Mouse (Mus musculus) limb, embryonic 11.5 days (tissue): ENCODE data around the gene Cpsf6. TPM values are rescaled to one million over a fixed set of nuclear protein-coding genes. Genes with fewer than 3 reads are reported as not detected.

Source experiments
- ATAC-seq: fragments of 200-750 bp; cut with Nextera tagmentation; 2 replicates; pipeline ENCODE4 v1.8.0; 2017; ENCODE audit warnings: low read depth; ENCODE audit not compliant: insufficient number of reproducible peaks, low FRiP score, low TSS enrichment
- DNase-seq: peaks from one replicate; pipeline ENCODE4 v3.0.0-alpha.2; 2015; ENCODE audit warnings: low spot score
- H3K27ac ChIP-seq: fragments of 300-500 bp; sonication (generic); replicated peaks from 2 replicates; pipeline ENCODE4 v1.5.1; 2014; ENCODE audit warnings: low read depth, mild to moderate bottlenecking, low read length
- H3K27me3 ChIP-seq: fragments of 300-500 bp; sonication (generic); 2 replicates; pipeline ENCODE4 v1.6.1; 2014; ENCODE audit warnings: mild to moderate bottlenecking, low read length, mixed read lengths; ENCODE audit not compliant: control insufficient read depth, insufficient read depth
- H3K36me3 ChIP-seq: fragments of 300-500 bp; sonication (generic); 2 replicates; pipeline ENCODE4 v1.6.1; 2014; ENCODE audit warnings: mild to moderate bottlenecking, low read length, moderate library complexity, mixed read lengths; ENCODE audit not compliant: control insufficient read depth, insufficient read depth
- H3K4me1 ChIP-seq: fragments of 300-500 bp; sonication (generic); 2 replicates; pipeline ENCODE4 v1.6.1; 2014; ENCODE audit warnings: low read length, mixed read lengths; ENCODE audit not compliant: control insufficient read depth, insufficient read depth
- H3K4me2 ChIP-seq: fragments of 300-500 bp; sonication (generic); 2 replicates; pipeline ENCODE4 v1.6.1; 2014; ENCODE audit warnings: low read depth, mild to moderate bottlenecking, moderate library complexity; ENCODE audit not compliant: severe bottlenecking
- H3K4me3 ChIP-seq: fragments of 300-500 bp; sonication (generic); 2 replicates; pipeline ENCODE4 v1.5.1; 2014; ENCODE audit warnings: low read depth, low read length
- H3K9ac ChIP-seq: fragments of 300-500 bp; sonication (generic); 2 replicates; pipeline ENCODE4 v1.6.1; 2014; ENCODE audit warnings: mild to moderate bottlenecking, low read length
- H3K9me3 ChIP-seq: fragments of 300-500 bp; sonication (generic); 2 replicates; pipeline ENCODE4 v1.6.1; 2016; ENCODE audit warnings: low read length; ENCODE audit not compliant: control insufficient read depth
- WGBS: fragments of 180-500 bp; shearing (Covaris S2); extraction: QIAGEN DNeasy Blood & Tissue Kit; methylation state at CpG from one replicate; pipeline ENCODE4 v1.1.7; 2014; 5-methylcytosine and 5-hydroxymethylcytosine counted together
- polyA plus RNA-seq: library from polyadenylated mRNA; unstranded; fragments of >200 nt; fragmentation: Nextera tagmentation; extraction: Ambion mirVana; gene quantifications from 2 replicates; pipeline ENCODE4 v1.2.1, GENCODE M21; 2014

Cpsf6 gene
- polyA plus RNA-seq, 1 experiment from 2014 or later = 225 TPM

DNA sequence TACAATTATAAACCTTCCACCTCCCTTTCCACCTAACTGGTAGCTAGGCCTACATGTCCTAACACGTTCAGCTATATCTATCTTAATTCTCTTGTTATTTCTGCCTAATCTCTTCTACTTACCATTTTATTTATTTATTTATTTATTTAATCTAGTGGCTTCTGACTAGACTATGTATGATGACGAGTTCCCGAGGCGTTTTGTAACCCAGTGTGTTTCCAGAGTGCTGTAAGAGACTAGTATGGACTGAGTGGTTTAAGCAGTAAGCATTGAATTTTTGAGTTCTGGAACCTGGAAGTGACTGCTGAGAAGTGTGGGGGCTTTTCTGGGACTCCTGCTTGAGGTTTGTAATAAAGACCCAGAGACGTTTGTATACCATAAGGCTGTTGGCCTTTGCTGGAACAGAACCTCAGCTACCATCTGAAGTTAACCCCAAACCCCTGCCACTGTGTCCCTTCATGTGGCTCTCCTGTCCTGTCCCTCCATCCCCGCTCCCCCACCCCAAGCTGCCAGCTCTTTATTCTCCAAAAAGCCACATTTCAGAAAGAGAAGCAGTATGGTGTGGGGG lies 30.8 kb upstream of the Cpsf6 start:
- no peak overlapping the region for H3K9ac ChIP-seq
- H3K9me3 ChIP-seq = no peaks in the 10 kb centered on the region
- no peak overlapping the region for H3K27ac ChIP-seq
- DNase-seq = no peak
- no peaks in the 10 kb centered on the region; the same call in 1 of the 2 replicates for H3K4me1 ChIP-seq
- no peaks in the 10 kb centered on the region for H3K27me3 ChIP-seq
- H3K4me3 ChIP-seq = no peak overlapping the region
- ATAC-seq = no peak
- no peaks in the 10 kb centered on the region for H3K36me3 ChIP-seq
- H3K4me2 ChIP-seq = no peak overlapping the region
- WGBS = 82% methylated on average over 6 of the region's 6 CpGs

DNA sequence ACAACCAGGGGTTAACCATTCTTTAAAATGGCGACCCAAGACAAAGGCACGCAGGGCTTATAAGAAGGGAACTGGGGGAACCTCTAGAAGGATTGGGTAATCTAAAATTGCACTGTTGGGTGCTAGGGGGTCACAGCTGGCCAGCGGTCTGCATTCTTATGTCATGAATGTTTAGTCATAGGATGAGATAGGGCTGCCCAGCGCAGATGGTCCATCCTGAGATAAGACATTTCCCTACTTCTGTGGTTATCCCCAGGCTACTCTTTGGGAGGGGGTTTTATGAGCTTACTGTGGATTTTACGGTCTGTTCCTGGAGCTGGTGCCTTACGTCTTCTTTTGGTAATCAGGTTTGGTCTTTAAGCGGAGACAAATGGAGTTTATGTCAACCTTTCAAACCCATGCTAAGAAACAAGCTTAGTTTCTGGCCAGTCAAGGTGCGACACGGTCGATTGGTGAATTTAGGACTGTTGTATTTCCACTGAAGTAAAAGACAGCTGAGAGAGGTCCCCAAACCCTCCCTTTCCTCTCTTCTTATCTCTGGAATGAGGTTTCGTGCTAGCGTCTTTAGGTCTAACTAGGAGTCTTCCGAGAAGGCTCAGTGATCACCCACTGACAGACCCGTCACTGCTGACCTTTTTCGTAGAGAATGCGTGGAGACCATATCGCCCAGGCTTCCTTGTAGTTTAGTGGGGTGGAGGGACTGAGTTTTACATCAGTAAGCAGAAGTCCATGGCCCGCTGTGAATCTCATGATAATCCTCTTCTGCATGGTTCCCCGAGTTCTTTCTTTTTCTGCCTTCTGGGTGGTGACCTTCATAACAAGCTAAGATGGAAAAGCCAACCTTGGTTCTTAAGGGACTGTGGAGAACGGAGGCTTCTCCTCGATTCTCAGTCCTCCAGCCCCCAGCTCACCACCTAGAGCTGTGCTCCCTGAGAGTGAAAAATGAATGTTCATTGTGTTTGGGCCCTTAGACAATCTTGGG lies 29.8 kb upstream of the Cpsf6 start:
- no peak overlapping the region for H3K4me3 ChIP-seq
- no peaks in the 10 kb centered on the region for H3K36me3 ChIP-seq
- ATAC-seq (no peak), DNase-seq (no peak)
- no peak overlapping the region; the same call in 1 of the 2 replicates for H3K4me2 ChIP-seq
- no peak overlapping the region for H3K9ac ChIP-seq
- no peaks in the 10 kb centered on the region for H3K27me3 ChIP-seq
- 66% methylated on average over 21 of the region's 21 CpGs for WGBS
- H3K27ac ChIP-seq = no peak overlapping the region
- H3K4me1 ChIP-seq = no peaks in the 10 kb centered on the region; the same call in 1 of the 2 replicates
- no peaks in the 10 kb centered on the region for H3K9me3 ChIP-seq

DNA sequence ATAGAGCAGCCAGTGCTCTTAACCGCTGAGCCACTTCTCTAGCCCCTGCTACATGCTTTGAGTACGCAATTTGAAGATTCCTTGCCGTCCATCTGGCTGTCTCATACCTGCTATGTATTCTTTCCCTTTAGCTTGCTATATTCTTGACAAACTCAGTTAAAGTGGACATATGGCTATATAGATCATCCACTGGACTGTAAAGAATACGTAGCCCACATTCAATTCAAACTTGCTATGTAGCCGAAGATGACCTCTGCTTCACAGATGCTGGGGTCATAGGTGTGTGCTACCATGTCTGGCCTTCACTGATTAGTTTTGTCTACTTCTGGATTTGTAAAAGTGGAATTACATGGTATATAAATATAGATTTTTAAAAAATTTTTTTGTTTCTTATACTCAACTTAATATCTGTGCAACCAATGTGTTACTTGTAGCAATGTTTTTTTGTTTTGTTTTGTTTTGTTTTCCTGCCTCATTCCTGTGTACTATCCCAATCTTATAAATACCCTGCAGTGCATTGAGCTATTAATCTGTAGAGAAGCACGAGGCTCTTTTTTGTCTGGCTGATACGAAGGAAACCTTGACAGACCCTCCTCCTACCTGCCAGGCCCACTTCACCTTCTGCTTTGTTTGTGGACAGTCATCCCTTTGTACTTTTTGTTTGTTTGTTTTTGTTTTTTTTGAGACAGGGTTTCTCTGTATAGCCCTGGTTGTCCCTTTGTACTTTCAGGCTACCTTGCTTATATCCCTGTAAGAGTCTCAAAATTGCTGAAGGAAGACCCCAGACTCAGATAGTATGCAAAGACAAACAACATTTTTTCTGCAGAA lies 28.9 kb upstream of the Cpsf6 start:
- Histone ChIP-seq H3K27me3 (no peaks in the 10 kb centered on the region), H3K9me3 (no peaks in the 10 kb centered on the region), H3K9ac (no peak overlapping the region), H3K4me2 (no peak overlapping the region), H3K4me3 (no peak overlapping the region), H3K36me3 (no peaks in the 10 kb centered on the region), H3K4me1 (no peaks in the 10 kb centered on the region; the same call in 1 of the 2 replicates), H3K27ac (no peak overlapping the region)
- DNase-seq = no peak
- 81% methylated on average over 7 of the region's 7 CpGs for WGBS
- no peak for ATAC-seq

DNA sequence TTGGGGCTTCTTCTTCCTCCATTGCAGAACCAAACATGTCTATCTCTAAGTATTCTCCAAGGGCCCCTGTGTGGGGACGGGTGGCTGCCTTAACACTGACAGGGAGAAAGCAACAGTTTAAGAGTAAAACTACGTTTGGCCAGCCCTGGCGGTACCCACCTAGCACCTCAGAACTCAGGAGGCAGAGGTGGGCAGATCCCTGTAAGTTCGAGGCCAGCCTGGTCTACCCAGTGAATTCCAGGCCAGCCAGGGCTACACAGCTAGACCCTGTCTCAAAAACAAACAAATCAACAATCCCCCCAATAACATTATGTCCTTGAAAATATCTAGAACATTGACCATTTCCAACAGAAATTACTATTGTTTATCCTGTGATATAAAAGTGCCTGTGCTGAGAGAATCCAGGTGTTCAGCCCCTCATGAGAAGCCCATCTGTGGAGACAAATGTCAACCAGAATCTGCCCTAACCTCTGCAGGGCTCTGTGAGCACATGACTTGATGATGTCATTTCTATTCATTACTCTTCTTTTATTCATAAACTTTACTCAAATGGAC lies 28.0 kb upstream of the Cpsf6 start:
- Histone ChIP-seq H3K4me3 (no peak overlapping the region), H3K36me3 (no peaks in the 10 kb centered on the region), H3K4me1 (no peaks in the 10 kb centered on the region; the same call in 1 of the 2 replicates), H3K9ac (no peak overlapping the region), H3K27me3 (no peaks in the 10 kb centered on the region), H3K27ac (no peak overlapping the region), H3K9me3 (no peaks in the 10 kb centered on the region), H3K4me2 (no peak overlapping the region)
- no peak for ATAC-seq
- WGBS = 79% methylated on average over 4 of the region's 4 CpGs
- DNase-seq = no peak

DNA sequence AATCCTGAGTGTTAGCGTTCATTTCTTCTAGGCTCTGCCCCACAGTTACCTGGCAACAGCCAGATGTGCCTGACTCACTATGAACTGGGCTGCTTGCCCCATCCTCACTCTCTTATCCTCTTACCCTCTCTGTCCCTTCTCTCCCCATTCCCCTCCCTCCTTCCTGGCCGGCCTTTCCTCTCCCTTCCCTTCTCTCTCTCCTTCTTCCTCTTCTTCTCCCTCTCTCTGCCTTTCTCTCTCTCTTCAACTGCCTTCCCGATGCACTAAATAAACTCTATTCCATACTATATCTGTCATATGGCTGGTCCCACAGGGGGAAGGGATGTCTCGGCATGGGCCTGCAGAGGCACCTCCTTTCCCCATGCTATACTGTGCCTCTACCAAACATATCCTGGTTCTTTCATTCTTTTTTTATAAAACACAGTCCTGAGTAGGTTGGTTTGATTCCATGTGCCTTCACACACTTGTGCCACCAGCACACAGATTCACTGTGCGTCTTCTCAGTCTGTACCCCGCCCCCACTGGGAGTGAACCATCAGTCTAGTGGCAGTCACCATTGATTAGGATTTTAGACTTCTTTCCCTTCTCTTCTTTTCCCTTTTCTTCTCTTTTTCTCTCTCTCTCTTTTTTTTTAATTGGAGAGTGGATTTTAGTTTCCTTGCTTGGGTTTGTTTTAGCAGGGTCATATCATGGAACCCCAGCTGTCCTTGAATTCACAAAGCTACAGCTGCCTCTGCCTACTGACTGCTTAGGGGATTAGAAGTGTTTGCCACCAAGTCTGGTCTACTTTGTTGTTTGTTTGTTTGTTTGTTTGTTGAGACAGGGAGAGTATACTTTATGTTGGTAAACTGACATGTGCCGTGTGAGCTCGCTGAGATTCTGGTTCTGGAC lies 27.3 kb upstream of the Cpsf6 start:
- H3K4me3 ChIP-seq = no peak overlapping the region
- H3K9me3 ChIP-seq = no peaks in the 10 kb centered on the region
- no peaks in the 10 kb centered on the region for H3K36me3 ChIP-seq
- DNase-seq (no peak), ATAC-seq (no peak)
- no peak overlapping the region for H3K4me2 ChIP-seq
- H3K4me1 ChIP-seq = no peaks in the 10 kb centered on the region; the same call in 1 of the 2 replicates
- H3K27ac ChIP-seq = no peak overlapping the region
- no peak overlapping the region for H3K9ac ChIP-seq
- 89% methylated on average over 8 of the region's 8 CpGs for WGBS
- no peaks in the 10 kb centered on the region for H3K27me3 ChIP-seq

DNA sequence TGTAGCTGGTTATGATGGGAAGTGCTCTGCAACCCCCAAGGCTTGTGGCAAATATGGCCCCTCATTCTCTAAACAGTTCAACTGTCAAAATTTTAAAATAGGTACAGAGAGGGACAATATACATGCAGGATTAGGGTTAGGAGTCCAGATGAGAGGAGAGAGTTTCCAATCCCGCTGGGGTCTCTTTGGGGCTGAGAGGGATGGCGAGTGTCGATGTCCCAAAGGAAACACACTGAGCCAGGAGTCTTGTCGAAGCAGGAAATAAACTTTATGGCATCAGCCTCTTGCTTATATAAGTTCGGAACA lies 26.4 kb upstream of the Cpsf6 start:
- Histone ChIP-seq H3K9ac (no peak overlapping the region), H3K4me3 (no peak overlapping the region), H3K27me3 (no peaks in the 10 kb centered on the region), H3K4me1 (no peaks in the 10 kb centered on the region), H3K27ac (no peak overlapping the region), H3K4me2 (no peak overlapping the region), H3K9me3 (no peaks in the 10 kb centered on the region), H3K36me3 (no peaks in the 10 kb centered on the region)
- 73% methylated on average over 5 of the region's 5 CpGs for WGBS
- DNase-seq (no peak), ATAC-seq (no peak)

DNA sequence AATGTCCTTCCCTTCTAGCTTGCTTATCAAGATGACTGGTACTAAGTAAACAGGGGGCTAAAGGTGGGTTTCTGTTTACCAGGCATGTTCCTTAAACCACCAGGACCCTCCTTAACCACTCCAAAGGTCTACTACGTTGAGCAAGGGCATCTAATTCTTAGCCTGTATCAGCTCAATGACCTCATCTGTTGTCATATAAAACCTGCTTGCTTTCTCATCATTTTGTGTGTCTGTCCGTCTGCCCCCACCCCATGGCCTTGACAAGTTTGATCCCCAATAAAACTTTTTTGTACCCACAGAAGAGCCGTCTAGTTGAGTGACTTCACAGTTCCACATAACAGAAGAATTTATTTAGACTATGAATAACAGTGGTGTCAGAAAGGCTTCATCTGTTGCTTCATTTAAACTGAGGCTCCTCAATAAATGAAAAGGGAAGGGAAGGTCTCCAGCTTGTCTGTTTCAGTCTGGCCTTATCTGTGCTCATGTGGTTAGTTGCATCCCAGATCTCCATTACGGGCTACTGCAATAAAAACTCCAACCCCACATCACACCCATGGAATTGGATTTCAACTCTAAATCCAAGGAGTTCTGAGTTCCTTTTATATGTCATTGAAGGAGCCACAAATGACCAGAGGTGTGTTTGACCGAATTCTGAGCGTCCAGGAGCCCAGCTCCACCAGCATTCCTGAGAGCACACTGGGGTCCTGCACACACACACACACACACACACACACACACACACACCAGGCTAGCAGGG lies 25.9 kb upstream of the Cpsf6 start:
- Histone ChIP-seq H3K9ac (no peak overlapping the region), H3K36me3 (no peaks in the 10 kb centered on the region), H3K4me2 (no peak overlapping the region), H3K4me1 (no peaks in the 10 kb centered on the region), H3K9me3 (no peaks in the 10 kb centered on the region), H3K27ac (no peak overlapping the region), H3K4me3 (no peak overlapping the region), H3K27me3 (no peaks in the 10 kb centered on the region)
- 83% methylated on average over 6 of the region's 6 CpGs for WGBS
- no peak for ATAC-seq
- DNase-seq = no peak
